Mouse (Mus musculus): ENCODE measurements at regions not wholly inside any gene's neighbourhood (a gene's known extent, or its start where the extent isn't known, plus 50 kb on each side); places are given as distances from the start of the nearest gene placed in this dataset.

GRCm38 (mm10) chr9:23009462-23010183, 213.3 kb upstream of the Bmper start:
- Histone ChIP-seq H3K4me3 (ENCODE audit: low read depth, low read length) (peak overlapping the region; percentile 7; the same call in 1 of the 2 replicates), H3K27me3 (replicated peaks; ENCODE audit: control insufficient read depth, insufficient read depth, low read length) (peaks cover 18% of the 10 kb centered on the region; the same call in 1 of the 2 replicates), H3K36me3 (ENCODE audit: control insufficient read depth, insufficient read depth, low read length) (no peaks in the 10 kb centered on the region), H3K27ac (replicated peaks; ENCODE audit: low read depth, low read length) (no peak overlapping the region; the same call in 1 of the 2 replicates), H3K9ac (ENCODE audit: low read depth, low read length) (no peak overlapping the region), H3K9me3 (ENCODE audit: control insufficient read depth, low read length) (no peaks in the 10 kb centered on the region), H3K4me2 (ENCODE audit: low read depth, low read length) (peak overlapping the region; percentile 36), H3K4me1 (ENCODE audit: control insufficient read depth, insufficient read depth, low read length) (peaks cover 35% of the 10 kb centered on the region)
- WGBS = 8% methylated on average over 24 of the region's 24 CpGs
- ATAC-seq (ENCODE audit: low read depth) (0 out of 2 replicates have a peak, but pooled peaks have one; percentile 4), DNase-seq (ENCODE audit: low spot score) (no peak)

GRCm38 (mm10) chr9:23011316-23011959, 211.4 kb upstream of the Bmper start:
- Histone ChIP-seq H3K4me2 (ENCODE audit: low read depth, low read length) (0 out of 2 replicates have a peak overlapping the region, but pooled peaks have one; percentile 17), H3K9ac (ENCODE audit: low read depth, low read length) (0 out of 2 replicates have a peak overlapping the region, but pooled peaks have one; percentile 20), H3K27ac (replicated peaks; ENCODE audit: low read depth, low read length) (0 out of 2 replicates have a peak overlapping the region, but pooled peaks have one; percentile 13), H3K4me1 (ENCODE audit: control insufficient read depth, insufficient read depth, low read length) (peaks cover 26% of the 10 kb centered on the region), H3K36me3 (ENCODE audit: control insufficient read depth, insufficient read depth, low read length) (no peaks in the 10 kb centered on the region), H3K4me3 (ENCODE audit: low read depth, low read length) (no peak overlapping the region), H3K9me3 (ENCODE audit: control insufficient read depth, low read length) (0 out of 2 replicates have a peak, but pooled peaks cover 1% of the 10 kb centered on the region), H3K27me3 (replicated peaks; ENCODE audit: control insufficient read depth, insufficient read depth, low read length) (peaks cover 18% of the 10 kb centered on the region; the same call in 1 of the 2 replicates)
- 11% methylated on average over 7 of the region's 7 CpGs for WGBS
- ATAC-seq (ENCODE audit: low read depth) (peak; percentile 56), DNase-seq (ENCODE audit: low spot score) (peak; percentile 78)

- DNase-seq (ENCODE audit: low spot score) (peak; percentile 56), ATAC-seq (ENCODE audit: low read depth) (no peak)
- H3K4me2 ChIP-seq (ENCODE audit: low read depth, low read length) = 0 out of 2 replicates have a peak overlapping the region, but pooled peaks have one; percentile 17
- no peak overlapping the region for H3K4me3 ChIP-seq (ENCODE audit: low read depth, low read length)
- WGBS = 18% methylated on average over 5 of the region's 5 CpGs
- 0 out of 2 replicates have a peak, but pooled peaks cover 5% of the 10 kb centered on the region for H3K9me3 ChIP-seq (ENCODE audit: control insufficient read depth, low read length)
- H3K27me3 ChIP-seq (replicated peaks; ENCODE audit: control insufficient read depth, insufficient read depth, low read length) = peaks cover 18% of the 10 kb centered on the region; the same call in 1 of the 2 replicates
- peaks cover 26% of the 10 kb centered on the region for H3K4me1 ChIP-seq (ENCODE audit: control insufficient read depth, insufficient read depth, low read length)
- H3K36me3 ChIP-seq (ENCODE audit: control insufficient read depth, insufficient read depth, low read length) = no peaks in the 10 kb centered on the region
- no peak overlapping the region for H3K9ac ChIP-seq (ENCODE audit: low read depth, low read length)
- no peak overlapping the region; the same call in 1 of the 2 replicates for H3K27ac ChIP-seq (replicated peaks; ENCODE audit: low read depth, low read length)
These were observed 210.7 kb upstream of the Bmper start for GRCm38 (mm10) chr9:23012130-23012529.

- Histone ChIP-seq H3K36me3 (ENCODE audit: control insufficient read depth, insufficient read depth, low read length) (no peaks in the 10 kb centered on the region), H3K9ac (ENCODE audit: low read depth, low read length) (no peak overlapping the region), H3K4me2 (ENCODE audit: low read depth, low read length) (no peak overlapping the region), H3K4me1 (ENCODE audit: control insufficient read depth, insufficient read depth, low read length) (peaks cover 10% of the 10 kb centered on the region), H3K4me3 (ENCODE audit: low read depth, low read length) (no peak overlapping the region), H3K9me3 (ENCODE audit: control insufficient read depth, low read length) (0 out of 2 replicates have a peak, but pooled peaks cover 5% of the 10 kb centered on the region), H3K27me3 (replicated peaks; ENCODE audit: control insufficient read depth, insufficient read depth, low read length) (no peaks in the 10 kb centered on the region), H3K27ac (replicated peaks; ENCODE audit: low read depth, low read length) (no peak overlapping the region)
- 88% methylated on average over 1 of the region's 1 CpGs for WGBS
- DNase-seq (ENCODE audit: low spot score) (no peak), ATAC-seq (ENCODE audit: low read depth) (no peak)
These were observed 206.1 kb upstream of the Bmper start for GRCm38 (mm10) chr9:23016733-23017132.

GRCm38 (mm10) chr9:23024061-23024460, 198.8 kb upstream of the Bmper start:
- H3K4me3 ChIP-seq (ENCODE audit: low read depth, low read length) = no peak overlapping the region
- no peaks in the 10 kb centered on the region for H3K27me3 ChIP-seq (replicated peaks; ENCODE audit: control insufficient read depth, insufficient read depth, low read length)
- no peak overlapping the region for H3K9ac ChIP-seq (ENCODE audit: low read depth, low read length)
- H3K4me1 ChIP-seq (ENCODE audit: control insufficient read depth, insufficient read depth, low read length) = no peaks in the 10 kb centered on the region; the same call in 1 of the 2 replicates
- no peaks in the 10 kb centered on the region for H3K9me3 ChIP-seq (ENCODE audit: control insufficient read depth, low read length)
- no peaks in the 10 kb centered on the region for H3K36me3 ChIP-seq (ENCODE audit: control insufficient read depth, insufficient read depth, low read length)
- H3K4me2 ChIP-seq (ENCODE audit: low read depth, low read length) = no peak overlapping the region
- WGBS = 88% methylated on average over 5 of the region's 5 CpGs
- no peak for ATAC-seq (ENCODE audit: low read depth)
- H3K27ac ChIP-seq (replicated peaks; ENCODE audit: low read depth, low read length) = no peak overlapping the region
- no peak for DNase-seq (ENCODE audit: low spot score)

- DNase-seq (ENCODE audit: low spot score) (no peak), ATAC-seq (ENCODE audit: low read depth) (no peak)
- WGBS = 89% methylated on average over 8 of the region's 8 CpGs
- no peak overlapping the region for H3K9ac ChIP-seq (ENCODE audit: low read depth, low read length)
- H3K9me3 ChIP-seq (ENCODE audit: control insufficient read depth, low read length) = no peaks in the 10 kb centered on the region
- no peak overlapping the region for H3K4me3 ChIP-seq (ENCODE audit: low read depth, low read length)
- no peaks in the 10 kb centered on the region; the same call in 1 of the 2 replicates for H3K4me1 ChIP-seq (ENCODE audit: control insufficient read depth, insufficient read depth, low read length)
- no peaks in the 10 kb centered on the region for H3K27me3 ChIP-seq (replicated peaks; ENCODE audit: control insufficient read depth, insufficient read depth, low read length)
- no peak overlapping the region for H3K27ac ChIP-seq (replicated peaks; ENCODE audit: low read depth, low read length)
- H3K4me2 ChIP-seq (ENCODE audit: low read depth, low read length) = no peak overlapping the region
- no peaks in the 10 kb centered on the region for H3K36me3 ChIP-seq (ENCODE audit: control insufficient read depth, insufficient read depth, low read length)
These were observed 197.6 kb upstream of the Bmper start for GRCm38 (mm10) chr9:23025247-23025646.

GRCm38 (mm10) chr9:23027377-23028313, 195.2 kb upstream of the Bmper start:
- Histone ChIP-seq H3K4me3 (ENCODE audit: low read depth, low read length) (no peak overlapping the region), H3K27me3 (replicated peaks; ENCODE audit: control insufficient read depth, insufficient read depth, low read length) (no peaks in the 10 kb centered on the region)

GRCm38 (mm10) chr9:23029421-23029820, 193.5 kb upstream of the Bmper start:
- Histone ChIP-seq H3K36me3 (ENCODE audit: control insufficient read depth, insufficient read depth, low read length) (no peaks in the 10 kb centered on the region), H3K9me3 (ENCODE audit: control insufficient read depth, low read length) (no peaks in the 10 kb centered on the region), H3K27ac (replicated peaks; ENCODE audit: low read depth, low read length) (no peak overlapping the region), H3K4me1 (ENCODE audit: control insufficient read depth, insufficient read depth, low read length) (peaks cover 5% of the 10 kb centered on the region; the same call in 1 of the 2 replicates), H3K4me2 (ENCODE audit: low read depth, low read length) (no peak overlapping the region), H3K9ac (ENCODE audit: low read depth, low read length) (no peak overlapping the region), H3K27me3 (replicated peaks; ENCODE audit: control insufficient read depth, insufficient read depth, low read length) (no peaks in the 10 kb centered on the region), H3K4me3 (ENCODE audit: low read depth, low read length) (no peak overlapping the region)
- ATAC-seq (ENCODE audit: low read depth) = no peak
- 82% methylated on average over 4 of the region's 4 CpGs for WGBS
- no peak for DNase-seq (ENCODE audit: low spot score)

More at GRCm38 (mm10) chr9:23027377-23028313, 195.2 kb upstream of the Bmper start:
- DNase-seq (ENCODE audit: low spot score) = peak; percentile 66
- no peak overlapping the region for H3K27ac ChIP-seq (replicated peaks; ENCODE audit: low read depth, low read length)
- no peak overlapping the region for H3K4me2 ChIP-seq (ENCODE audit: low read depth, low read length)
- H3K9ac ChIP-seq (ENCODE audit: low read depth, low read length) = no peak overlapping the region
- 65% methylated on average over 9 of the region's 9 CpGs for WGBS
- no peaks in the 10 kb centered on the region for H3K9me3 ChIP-seq (ENCODE audit: control insufficient read depth, low read length)
- H3K36me3 ChIP-seq (ENCODE audit: control insufficient read depth, insufficient read depth, low read length) = no peaks in the 10 kb centered on the region
- 0 out of 2 replicates have a peak, but pooled peaks have one; percentile 12 for ATAC-seq (ENCODE audit: low read depth)
- H3K4me1 ChIP-seq (ENCODE audit: control insufficient read depth, insufficient read depth, low read length) = peaks cover 5% of the 10 kb centered on the region; the same call in 1 of the 2 replicates
